Mouse (Mus musculus): ENCODE measurements around the gene Tpbpb.
"Not testable (repeated sequence)": the region's sequence is repeated elsewhere in the genome, so short reads cannot be mapped to it uniquely, and the experiment has no call there.

- TF ChIP-seq CTCF (IDR thresholded peaks at IDR 0.05; ENCODE audit: low read depth, low read length); POLR2A (IDR thresholded peaks at IDR 0.05; ENCODE audit: insufficient read depth, low read length): not testable (repeated sequence)
Measured at GRCm38 (mm10) chr13:60896794-60897193, 7.9 kb downstream of the Tpbpb start, which contains the start of gene Gm49392.
